Mouse (Mus musculus): Measurements from ENCODE around the gene Brd2. TPM values are rescaled to one million over a fixed set of nuclear protein-coding genes. Genes with fewer than 3 reads are reported as not detected.
A peak's percentile ranks its signal among the peaks of the same experiment; 100 is the strongest.

The Brd2 gene
- polyA plus RNA-seq, 1 experiment from 2014 or later = 112 TPM

DNA sequence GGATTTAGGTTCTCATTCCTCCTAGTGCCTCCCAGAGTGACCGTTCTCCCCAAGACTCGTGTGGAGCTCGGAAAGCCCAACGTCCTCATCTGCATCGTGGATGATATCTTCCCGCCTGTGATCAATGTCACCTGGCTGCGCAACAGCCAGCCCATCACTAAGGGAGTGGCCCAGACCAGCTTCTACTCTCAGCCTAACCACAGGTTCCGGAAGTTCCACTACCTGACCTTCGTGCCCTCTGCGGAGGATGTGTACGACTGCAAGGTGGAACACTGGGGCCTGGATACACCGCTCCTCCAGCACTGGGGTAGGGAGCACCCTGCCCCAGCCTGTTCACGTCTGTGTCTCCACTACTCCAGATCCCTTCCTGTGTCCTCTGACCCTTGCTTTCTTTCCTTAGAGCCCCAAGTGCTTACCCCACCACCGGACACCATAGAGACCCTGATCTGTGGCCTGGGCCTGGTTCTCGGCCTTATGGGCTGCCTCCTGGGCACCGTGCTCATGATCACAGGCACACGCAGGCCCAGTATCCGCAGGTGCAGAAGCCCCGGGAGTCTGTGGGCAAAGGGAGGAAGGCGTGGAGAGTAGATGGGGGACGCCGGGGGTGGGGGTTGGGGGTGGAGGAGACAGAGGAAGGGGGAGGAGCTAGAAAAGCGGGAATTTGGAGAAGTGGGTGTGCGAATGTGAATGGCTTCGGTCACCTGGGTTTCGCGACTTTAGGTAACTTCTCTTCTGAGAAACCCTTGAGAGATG lies 28.0 kb downstream of the Brd2 start:
- WGBS = 85% methylated on average over 27 of the region's 27 CpGs
- no peak; the same call in 1 of the 2 replicates for ATAC-seq (ENCODE audit: insufficient number of reproducible peaks, low FRiP score, low TSS enrichment, low read depth)
- no peak overlapping the region for H3K27ac ChIP-seq
- no peak overlapping the region for H3K9ac ChIP-seq
- no peaks in the 10 kb centered on the region; the same call in 1 of the 2 replicates for H3K4me1 ChIP-seq
- no peaks in the 10 kb centered on the region for H3K27me3 ChIP-seq
- no peaks in the 10 kb centered on the region for H3K36me3 ChIP-seq
- H3K4me2 ChIP-seq = no peak overlapping the region
- H3K9me3 ChIP-seq = no peaks in the 10 kb centered on the region
- H3K4me3 ChIP-seq = no peak overlapping the region

DNA sequence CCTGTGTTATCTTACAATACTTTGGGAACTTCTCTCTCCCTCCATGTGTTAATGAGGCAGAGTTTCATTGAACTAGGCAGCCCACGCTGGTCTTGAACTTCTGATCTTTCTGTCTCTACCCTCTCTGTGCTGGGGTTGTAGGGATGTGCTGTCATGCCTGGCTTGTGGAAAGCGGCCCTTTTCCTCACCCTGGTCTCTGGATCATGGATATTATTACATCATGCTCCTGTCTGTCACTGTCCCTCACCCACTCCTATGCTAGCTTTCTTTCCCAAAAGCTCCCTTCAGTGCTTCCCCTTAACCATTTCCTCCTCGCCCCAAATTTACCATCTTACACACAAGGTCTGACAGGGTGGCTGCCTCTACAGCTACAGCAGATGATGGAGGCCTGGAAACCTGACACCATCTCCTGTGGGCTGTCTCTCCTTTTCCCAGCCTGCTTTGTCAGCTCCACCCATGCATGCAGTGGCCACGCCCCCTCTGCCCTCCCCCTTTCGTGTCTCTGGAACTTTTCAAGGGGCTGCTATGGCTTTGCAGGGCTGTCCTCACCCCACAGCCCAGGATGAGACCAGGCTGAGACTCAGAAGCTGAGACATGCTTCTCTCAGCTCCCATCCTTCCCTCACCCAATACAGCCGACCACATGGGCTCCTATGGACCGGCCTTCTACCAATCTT lies 29.1 kb downstream of the Brd2 start:
- Histone ChIP-seq H3K4me2 (0 out of 2 replicates have a peak overlapping the region, but pooled peaks have one; percentile 14), H3K9ac (no peak overlapping the region), H3K9me3 (no peaks in the 10 kb centered on the region), H3K27ac (no peak overlapping the region), H3K4me1 (no peaks in the 10 kb centered on the region), H3K36me3 (no peaks in the 10 kb centered on the region), H3K4me3 (no peak overlapping the region), H3K27me3 (no peaks in the 10 kb centered on the region)
- ATAC-seq (ENCODE audit: insufficient number of reproducible peaks, low FRiP score, low TSS enrichment, low read depth) = peak; percentile 23; the same call in 1 of the 2 replicates
- WGBS = 27% methylated on average over 7 of the region's 7 CpGs

DNA sequence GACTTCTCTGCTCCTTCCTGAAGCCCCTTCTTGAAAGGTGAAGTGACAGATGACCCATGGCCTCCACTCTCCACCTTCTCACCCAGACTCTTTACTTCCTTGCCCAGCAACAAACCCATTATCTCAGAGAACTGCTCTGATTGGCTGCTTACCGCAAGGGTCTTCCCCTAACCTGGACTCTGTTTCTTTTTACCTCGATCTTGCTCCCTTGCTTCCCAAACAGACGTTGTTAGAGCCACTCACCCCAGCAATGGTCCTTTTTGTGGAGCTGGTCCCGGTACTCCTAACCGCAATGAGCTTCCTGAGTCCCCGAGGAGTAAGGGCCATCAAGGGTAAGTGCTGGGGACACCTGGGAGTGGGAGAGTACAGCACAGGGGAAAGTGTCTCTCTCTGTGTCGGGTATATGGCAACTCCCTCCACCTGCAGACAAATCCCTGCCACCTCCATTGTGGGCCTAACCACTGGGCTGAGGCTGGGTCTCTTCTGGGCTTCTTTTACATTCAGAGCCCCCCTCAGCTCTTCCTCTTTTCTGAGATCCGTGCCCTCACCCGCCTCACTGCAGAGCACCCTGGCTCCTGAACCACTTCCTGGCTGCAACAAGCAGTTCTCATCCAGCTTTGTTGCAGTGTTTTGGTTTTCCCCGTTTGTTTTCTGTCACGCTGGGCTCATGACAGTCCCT lies 30.1 kb downstream of the Brd2 start, which contains the start of gene H2-Oa:
Gene H2-Oa (plus strand): TSS at position 144 of the 679 bp plus-strand sequence.
- no peak for ATAC-seq (ENCODE audit: insufficient number of reproducible peaks, low FRiP score, low TSS enrichment, low read depth)
- H3K4me2 ChIP-seq = no peak within 1 kb of the TSS
- H3K4me3 ChIP-seq = no peak within 1 kb of the TSS
- WGBS = 35% methylated on average over 11 of the region's 11 CpGs
- no peak within 1 kb of the TSS for H3K9ac ChIP-seq
- H3K27ac ChIP-seq = no peak within 1 kb of the TSS
- H3K4me1 ChIP-seq = no peaks in the 10 kb centered on the region
- H3K27me3 ChIP-seq = no peaks in the 10 kb centered on the region
- no peaks in the 10 kb centered on the region for H3K36me3 ChIP-seq
- no peaks in the 10 kb centered on the region for H3K9me3 ChIP-seq

DNA sequence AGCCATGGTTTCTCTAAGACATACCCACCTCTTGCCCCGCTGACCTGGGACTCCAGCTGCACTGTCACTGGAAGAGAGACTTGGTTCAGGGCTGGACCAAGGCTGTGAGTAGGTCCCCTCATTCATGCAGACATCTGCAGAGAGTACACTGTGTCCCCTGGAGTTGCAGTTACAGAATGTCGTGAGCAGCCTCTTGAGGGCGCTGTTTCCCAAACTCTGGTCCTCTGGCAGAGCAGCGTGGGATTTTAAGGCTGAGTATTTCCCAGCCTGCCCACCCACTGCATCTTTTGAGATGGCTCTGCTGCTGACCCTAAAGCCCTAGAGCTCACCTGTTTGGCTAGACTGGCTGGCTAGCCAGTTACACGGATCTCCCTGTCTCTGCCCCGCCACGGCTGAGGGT lies 31.5 kb downstream of the Brd2 start:
- no peaks in the 10 kb centered on the region for H3K4me1 ChIP-seq
- ATAC-seq (ENCODE audit: insufficient number of reproducible peaks, low FRiP score, low TSS enrichment, low read depth) = no peak
- H3K4me3 ChIP-seq = no peak overlapping the region
- H3K9ac ChIP-seq = no peak overlapping the region
- WGBS = 56% methylated on average over 7 of the region's 7 CpGs
- no peaks in the 10 kb centered on the region for H3K27me3 ChIP-seq
- no peaks in the 10 kb centered on the region for H3K9me3 ChIP-seq
- no peaks in the 10 kb centered on the region for H3K36me3 ChIP-seq
- H3K4me2 ChIP-seq = no peak overlapping the region
- no peak overlapping the region for H3K27ac ChIP-seq

GRCm38 (mm10) chr17:34088124-34088523 lies 34.3 kb downstream of the Brd2 start:
- ATAC-seq (ENCODE audit: insufficient number of reproducible peaks, low FRiP score, low TSS enrichment, low read depth) = no peak
- no peak overlapping the region for H3K9ac ChIP-seq
- 77% methylated on average over 11 of the region's 11 CpGs for WGBS

GRCm38 (mm10) chr17:34087386-34087785 lies 35.0 kb downstream of the Brd2 start:
- Histone ChIP-seq H3K9me3 (no peaks in the 10 kb centered on the region), H3K4me2 (no peak overlapping the region), H3K4me3 (no peak overlapping the region), H3K9ac (no peak overlapping the region), H3K27ac (no peak overlapping the region), H3K4me1 (no peaks in the 10 kb centered on the region), H3K27me3 (peaks cover 4% of the 10 kb centered on the region; the same call in 1 of the 2 replicates), H3K36me3 (no peaks in the 10 kb centered on the region)
- 48% methylated on average over 2 of the region's 2 CpGs for WGBS
- no peak for ATAC-seq (ENCODE audit: insufficient number of reproducible peaks, low FRiP score, low TSS enrichment, low read depth)

More at GRCm38 (mm10) chr17:34088124-34088523, 34.3 kb downstream of the Brd2 start:
- Histone ChIP-seq H3K4me1 (no peaks in the 10 kb centered on the region), H3K27me3 (peaks cover under 1% of the 10 kb centered on the region; the same call in 1 of the 2 replicates), H3K9me3 (no peaks in the 10 kb centered on the region), H3K27ac (no peak overlapping the region), H3K36me3 (no peaks in the 10 kb centered on the region), H3K4me3 (no peak overlapping the region), H3K4me2 (no peak overlapping the region)

GRCm38 (mm10) chr17:34083104-34083503 lies 39.3 kb downstream of the Brd2 start:
- Histone ChIP-seq H3K4me1 (no peaks in the 10 kb centered on the region), H3K4me2 (0 out of 2 replicates have a peak overlapping the region, but pooled peaks have one; percentile 12), H3K9me3 (no peaks in the 10 kb centered on the region), H3K36me3 (no peaks in the 10 kb centered on the region), H3K4me3 (no peak overlapping the region), H3K27ac (no peak overlapping the region), H3K27me3 (peaks cover 6% of the 10 kb centered on the region; the same call in 1 of the 2 replicates), H3K9ac (no peak overlapping the region)
- ATAC-seq (ENCODE audit: insufficient number of reproducible peaks, low FRiP score, low TSS enrichment, low read depth) = no peak
- WGBS = 13% methylated on average over 8 of the region's 8 CpGs

GRCm38 (mm10) chr17:34079621-34080020 lies 42.8 kb downstream of the Brd2 start:
- H3K4me1 ChIP-seq = 0 out of 2 replicates have a peak, but pooled peaks cover 3% of the 10 kb centered on the region
- no peaks in the 10 kb centered on the region for H3K9me3 ChIP-seq
- 23% methylated on average over 5 of the region's 5 CpGs for whole genome bisulfite sequencing
- no peak overlapping the region for H3K9ac ChIP-seq
- H3K4me3 ChIP-seq = no peak overlapping the region
- no peak overlapping the region for H3K27ac ChIP-seq
- no peak overlapping the region for H3K4me2 ChIP-seq
- H3K27me3 ChIP-seq = peaks cover 28% of the 10 kb centered on the region
- peak; percentile 74 for ATAC-seq (ENCODE audit: insufficient number of reproducible peaks, low FRiP score, low TSS enrichment, low read depth)
- H3K36me3 ChIP-seq = no peaks in the 10 kb centered on the region

DNA sequence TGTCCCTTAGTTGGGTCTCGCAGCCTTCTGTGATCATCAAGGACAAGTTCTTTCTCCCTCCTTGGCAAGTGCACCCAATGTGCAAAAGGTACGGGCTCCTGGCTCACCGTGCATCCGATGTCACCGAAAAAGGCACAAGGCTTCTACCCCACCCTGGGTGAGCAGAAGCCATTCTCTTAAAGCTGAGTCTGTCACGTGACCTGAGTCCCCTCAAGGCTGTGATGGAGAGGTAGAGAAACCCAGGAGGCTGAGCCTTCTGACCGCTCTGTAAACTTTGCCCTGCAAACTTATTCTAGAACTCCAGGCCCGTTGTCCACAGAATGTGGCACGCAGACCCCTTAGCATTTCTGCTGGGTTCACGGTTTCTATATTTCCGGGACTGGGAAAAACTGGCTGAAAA lies 43.4 kb downstream of the Brd2 start:
- H3K9ac ChIP-seq = no peak overlapping the region
- H3K27me3 ChIP-seq = peaks cover 32% of the 10 kb centered on the region
- H3K36me3 ChIP-seq = no peaks in the 10 kb centered on the region
- no peak for ATAC-seq (ENCODE audit: insufficient number of reproducible peaks, low FRiP score, low TSS enrichment, low read depth)
- no peak overlapping the region for H3K27ac ChIP-seq
- H3K4me2 ChIP-seq = no peak overlapping the region
- H3K4me1 ChIP-seq = 0 out of 2 replicates have a peak, but pooled peaks cover 3% of the 10 kb centered on the region
- H3K4me3 ChIP-seq = no peak overlapping the region
- H3K9me3 ChIP-seq = no peaks in the 10 kb centered on the region
- 87% methylated on average over 11 of the region's 11 CpGs for WGBS

DNA sequence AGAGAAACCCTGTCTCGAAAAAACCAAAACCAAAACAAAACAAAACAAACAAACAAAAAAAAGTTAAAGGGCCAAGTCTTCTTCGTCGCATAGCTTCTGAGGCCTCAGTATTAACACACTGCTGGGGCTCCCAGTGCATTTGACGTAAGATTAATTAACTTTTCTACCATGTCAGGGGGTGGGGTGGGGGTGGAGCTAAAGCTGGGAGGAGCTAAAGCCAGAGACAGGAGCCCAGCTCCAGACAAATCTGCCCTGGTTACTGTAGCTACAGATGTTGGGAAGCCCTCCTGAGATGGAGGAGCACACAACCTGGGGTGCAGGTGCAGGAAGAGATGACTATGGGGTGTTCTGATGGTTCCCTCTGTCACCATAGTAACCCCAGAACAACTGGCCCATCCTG lies 44.3 kb downstream of the Brd2 start:
- 66% methylated on average over 4 of the region's 4 CpGs for WGBS
- H3K4me3 ChIP-seq = no peak overlapping the region
- no peak for ATAC-seq (ENCODE audit: insufficient number of reproducible peaks, low FRiP score, low TSS enrichment, low read depth)
- no peak overlapping the region for H3K4me2 ChIP-seq
- peaks cover 33% of the 10 kb centered on the region for H3K27me3 ChIP-seq
- H3K9ac ChIP-seq = no peak overlapping the region
- H3K4me1 ChIP-seq = 0 out of 2 replicates have a peak, but pooled peaks cover 3% of the 10 kb centered on the region
- no peaks in the 10 kb centered on the region for H3K36me3 ChIP-seq
- H3K27ac ChIP-seq = no peak overlapping the region
- no peaks in the 10 kb centered on the region for H3K9me3 ChIP-seq

DNA sequence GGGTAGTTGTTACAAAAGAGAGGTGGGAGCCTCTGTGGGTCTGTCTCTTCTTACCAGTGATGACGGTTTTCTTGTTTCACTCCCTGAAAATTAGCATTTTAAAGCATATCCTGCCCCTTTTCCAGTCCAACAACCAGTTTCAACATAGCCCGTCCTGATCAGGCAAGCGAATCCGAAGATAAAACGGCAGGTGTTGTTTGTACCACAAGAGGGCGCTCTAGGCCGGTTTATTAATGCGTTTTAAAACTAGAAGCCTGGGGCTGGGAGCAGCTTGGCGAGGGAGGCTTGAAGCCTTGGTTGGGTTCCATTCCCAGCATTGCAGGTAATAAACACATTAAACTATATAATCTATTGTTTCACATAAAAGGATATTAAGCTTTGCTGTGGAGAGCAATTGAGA lies 44.9 kb downstream of the Brd2 start:
- H3K36me3 ChIP-seq = no peaks in the 10 kb centered on the region
- 0 out of 2 replicates have a peak, but pooled peaks cover 3% of the 10 kb centered on the region for H3K4me1 ChIP-seq
- WGBS = under 1% methylated on average over 9 of the region's 9 CpGs
- H3K4me3 ChIP-seq = no peak overlapping the region
- no peaks in the 10 kb centered on the region for H3K9me3 ChIP-seq
- no peak overlapping the region for H3K4me2 ChIP-seq
- H3K27me3 ChIP-seq = peaks cover 29% of the 10 kb centered on the region
- ATAC-seq (ENCODE audit: insufficient number of reproducible peaks, low FRiP score, low TSS enrichment, low read depth) = no peak
- no peak overlapping the region for H3K27ac ChIP-seq
- H3K9ac ChIP-seq = no peak overlapping the region

All from limb, embryonic 15.5 days (tissue).